Mouse (Mus musculus): ENCODE measurements around the gene Mmp21. TPM values are rescaled to one million over a fixed set of nuclear protein-coding genes. Genes with fewer than 3 reads are reported as not detected.

Gene Mmp21
- polyA plus RNA-seq, 1 experiment from 2014 or later, result 0.09 TPM

- Histone ChIP-seq H3K27ac (replicated peaks) (no peak overlapping the region), H3K9ac (no peak overlapping the region)
These were observed 41.0 kb downstream of the Mmp21 start for GRCm38 (mm10) chr7:133638821-133639220.

DNA sequence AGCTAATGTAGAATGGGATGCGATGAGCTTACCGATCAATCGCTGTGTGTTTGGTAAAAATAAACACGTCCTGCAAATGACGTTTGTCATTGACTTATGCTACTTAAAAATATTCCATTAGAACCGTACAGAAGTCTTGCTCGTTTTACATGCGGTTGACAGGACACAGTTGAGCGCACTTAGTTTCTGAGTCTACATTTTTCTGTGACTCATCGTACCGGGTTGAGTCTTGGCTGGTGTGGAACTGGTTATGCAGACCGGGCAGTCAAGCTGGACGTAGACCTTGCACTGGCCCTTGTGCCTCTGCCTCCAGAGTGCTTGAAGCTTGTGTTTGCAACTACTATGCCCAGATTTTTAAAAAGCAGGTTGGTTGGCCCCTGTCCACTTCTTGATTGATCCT, 41.6 kb downstream of the Mmp21 start:
- H3K36me3 ChIP-seq, result peaks cover 28% of the 10 kb centered on the region
- no peak for ATAC-seq (ENCODE audit: low FRiP score, low read depth)
- WGBS, result 15% methylated on average over 13 of the region's 13 CpGs
- peak overlapping the region; percentile 92 for H3K9ac ChIP-seq
- peak overlapping the region; percentile 89 for H3K4me2 ChIP-seq
- peaks cover 14% of the 10 kb centered on the region for H3K4me1 ChIP-seq (replicated peaks)
- H3K27me3 ChIP-seq, result no peaks in the 10 kb centered on the region
- H3K4me3 ChIP-seq, result peak overlapping the region; percentile 96
- H3K9me3 ChIP-seq, result no peaks in the 10 kb centered on the region
- peak overlapping the region; percentile 93 for H3K27ac ChIP-seq (replicated peaks)

More at GRCm38 (mm10) chr7:133638821-133639220, 41.0 kb downstream of the Mmp21 start:
- peak overlapping the region; percentile 96 for H3K4me3 ChIP-seq
- H3K9me3 ChIP-seq, result no peaks in the 10 kb centered on the region
- WGBS, result 88% methylated on average over 13 of the region's 13 CpGs
- H3K4me1 ChIP-seq (replicated peaks), result peaks cover 14% of the 10 kb centered on the region
- ATAC-seq (ENCODE audit: low FRiP score, low read depth), result no peak
- peak overlapping the region; percentile 89 for H3K4me2 ChIP-seq
- peaks cover 33% of the 10 kb centered on the region for H3K36me3 ChIP-seq
- H3K27me3 ChIP-seq, result no peaks in the 10 kb centered on the region

GRCm38 (mm10) chr7:133637361-133638305, 42.2 kb downstream of the Mmp21 start, which contains the start of gene Edrf1:
Edrf1 (plus strand) TSS chr7:133637543.
- Histone ChIP-seq H3K27me3 (no peaks in the 10 kb centered on the region), H3K9ac (peak within 1 kb of the TSS; percentile 92), H3K4me3 (peak within 1 kb of the TSS; percentile 96), H3K4me1 (replicated peaks) (peaks cover 14% of the 10 kb centered on the region), H3K4me2 (peak within 1 kb of the TSS; percentile 89), H3K9me3 (no peaks in the 10 kb centered on the region), H3K36me3 (peaks cover 21% of the 10 kb centered on the region), H3K27ac (replicated peaks) (peak within 1 kb of the TSS; percentile 93)
- peak; percentile 98 for ATAC-seq (ENCODE audit: low FRiP score, low read depth)
- WGBS, result under 1% methylated on average over 76 of the region's 81 CpGs

DNA sequence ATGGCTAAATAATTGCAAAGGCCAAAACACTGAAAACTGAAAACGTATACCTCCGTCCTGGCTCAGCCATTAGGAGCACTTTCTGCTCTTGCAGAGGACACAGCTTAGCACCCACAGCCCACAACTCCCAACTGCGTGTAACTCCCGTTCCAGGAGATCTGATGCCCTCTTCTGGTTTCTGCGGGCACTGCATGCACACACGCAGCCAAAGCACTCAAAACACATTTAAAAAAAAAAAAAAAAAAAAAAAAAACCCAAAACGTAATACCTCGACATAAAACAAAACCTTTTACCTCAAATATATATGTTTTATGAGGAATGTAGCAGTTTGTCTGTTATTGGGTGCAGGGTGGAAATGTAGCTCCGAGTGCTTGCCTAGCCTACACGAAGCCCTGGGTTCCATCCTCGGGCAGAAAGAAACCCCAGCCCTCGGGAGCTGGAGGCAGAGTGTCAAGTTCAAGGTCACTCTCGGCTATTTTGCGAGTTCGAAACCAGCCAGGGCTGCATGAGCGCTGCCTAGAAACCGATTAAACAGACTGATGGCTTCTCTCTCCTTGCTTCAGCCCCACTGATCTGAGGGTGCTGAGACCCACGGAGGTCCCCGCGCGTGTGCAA, 43.0 kb downstream of the Mmp21 start:
- Histone ChIP-seq H3K36me3 (peaks cover 13% of the 10 kb centered on the region), H3K27me3 (no peaks in the 10 kb centered on the region), H3K4me2 (peak overlapping the region; percentile 89), H3K9me3 (no peaks in the 10 kb centered on the region), H3K27ac (replicated peaks) (peak overlapping the region; percentile 93), H3K4me1 (replicated peaks) (peaks cover 14% of the 10 kb centered on the region), H3K4me3 (peak overlapping the region; percentile 96), H3K9ac (peak overlapping the region; percentile 92)
- ATAC-seq (ENCODE audit: low FRiP score, low read depth), result peak; percentile 23; the same call in 1 of the 2 replicates
- WGBS, result 2% methylated on average over 21 of the region's 21 CpGs

- WGBS, result 62% methylated on average over 10 of the region's 12 CpGs
These were observed 44.8 kb downstream of the Mmp21 start for GRCm38 (mm10) chr7:133634932-133635650.

GRCm38 (mm10) chr7:133632476-133632875, 47.4 kb downstream of the Mmp21 start:
- Histone ChIP-seq H3K4me1 (replicated peaks) (peaks cover 5% of the 10 kb centered on the region; the same call in 1 of the 2 replicates), H3K9me3 (no peaks in the 10 kb centered on the region), H3K27ac (replicated peaks) (no peak overlapping the region), H3K9ac (no peak overlapping the region), H3K4me3 (no peak overlapping the region), H3K36me3 (no peaks in the 10 kb centered on the region), H3K4me2 (no peak overlapping the region), H3K27me3 (no peaks in the 10 kb centered on the region)
- WGBS, result 31% methylated on average over 2 of the region's 2 CpGs
- ATAC-seq (ENCODE audit: low FRiP score, low read depth), result no peak

More at GRCm38 (mm10) chr7:133634932-133635650, 44.8 kb downstream of the Mmp21 start:
- no peaks in the 10 kb centered on the region for H3K9me3 ChIP-seq
- H3K36me3 ChIP-seq, result no peaks in the 10 kb centered on the region
- no peak for ATAC-seq (ENCODE audit: low FRiP score, low read depth)
- H3K4me3 ChIP-seq, result no peak overlapping the region
- no peak overlapping the region for H3K27ac ChIP-seq (replicated peaks)
- H3K9ac ChIP-seq, result no peak overlapping the region
- H3K4me1 ChIP-seq (replicated peaks), result peaks cover 14% of the 10 kb centered on the region
- H3K27me3 ChIP-seq, result no peaks in the 10 kb centered on the region
- no peak overlapping the region for H3K4me2 ChIP-seq

DNA sequence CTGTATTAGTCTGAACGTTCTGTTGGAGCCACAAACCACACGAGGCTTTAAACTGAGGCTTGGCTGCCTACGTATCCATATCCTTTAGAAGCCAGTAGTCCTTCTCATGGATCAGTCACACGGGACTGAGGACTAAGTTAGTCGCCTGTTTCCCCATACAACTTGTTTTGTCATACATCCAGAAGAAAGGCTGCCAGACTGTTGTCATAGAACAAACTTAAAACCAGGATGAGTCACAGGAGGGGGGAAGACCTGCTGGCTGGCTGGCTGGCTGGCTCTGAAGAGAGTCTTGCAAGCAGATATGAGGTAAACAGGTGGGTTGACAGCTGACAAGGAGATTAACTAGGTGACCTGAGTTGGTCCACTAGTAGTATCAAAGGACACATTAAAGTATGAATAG, 49.0 kb downstream of the Mmp21 start:
- WGBS, result 85% methylated on average over 5 of the region's 5 CpGs
- Histone ChIP-seq H3K4me3 (no peak overlapping the region), H3K4me2 (no peak overlapping the region), H3K27me3 (no peaks in the 10 kb centered on the region), H3K27ac (replicated peaks) (no peak overlapping the region), H3K9me3 (no peaks in the 10 kb centered on the region), H3K9ac (no peak overlapping the region), H3K4me1 (replicated peaks) (peaks cover 6% of the 10 kb centered on the region; the same call in 1 of the 2 replicates), H3K36me3 (no peaks in the 10 kb centered on the region)
- ATAC-seq (ENCODE audit: low FRiP score, low read depth), result no peak

GRCm38 (mm10) chr7:133627184-133627936, 52.5 kb downstream of the Mmp21 start:
- no peak overlapping the region for H3K27ac ChIP-seq (replicated peaks)
- no peaks in the 10 kb centered on the region for H3K27me3 ChIP-seq
- WGBS, result 17% methylated on average over 14 of the region's 14 CpGs
- H3K9me3 ChIP-seq, result no peaks in the 10 kb centered on the region
- no peak overlapping the region; the same call in 1 of the 2 replicates for H3K9ac ChIP-seq
- peaks cover 6% of the 10 kb centered on the region; the same call in 1 of the 2 replicates for H3K4me1 ChIP-seq (replicated peaks)
- ATAC-seq (ENCODE audit: low FRiP score, low read depth), result peak; percentile 51; the same call in 1 of the 2 replicates
- H3K36me3 ChIP-seq, result no peaks in the 10 kb centered on the region
- H3K4me2 ChIP-seq, result no peak overlapping the region
- no peak overlapping the region for H3K4me3 ChIP-seq

Other genes with a start within 250 kb of the Mmp21 start
- gene Tex36, start 77.9 kb downstream of the Mmp21 start, polyA plus RNA-seq (2015; fragmentation: Nextera tagmentation; extraction: Ambion mirVana), result not detected in 2 replicates
- gene Edrf1, start 42.5 kb downstream of the Mmp21 start, polyA plus RNA-seq (2015; fragmentation: Nextera tagmentation; extraction: Ambion mirVana), result 17.8 and 20.0 TPM in 2 replicates
- 92.7 and 96.8 TPM in 2 replicates for gene Bccip, start 29.3 kb upstream of the Mmp21 start, polyA plus RNA-seq (2015; fragmentation: Nextera tagmentation; extraction: Ambion mirVana)
- 53.1 and 54.4 TPM in 2 replicates for gene Uros, start 30.0 kb upstream of the Mmp21 start, polyA plus RNA-seq (2015; fragmentation: Nextera tagmentation; extraction: Ambion mirVana)
- gene Fank1, start 96.8 kb upstream of the Mmp21 start, polyA plus RNA-seq (2015; fragmentation: Nextera tagmentation; extraction: Ambion mirVana), result 4.3 and 5.1 TPM in 2 replicates
- gene Dhx32, start 102.7 kb upstream of the Mmp21 start, polyA plus RNA-seq (2015; fragmentation: Nextera tagmentation; extraction: Ambion mirVana), result 37.7 and 42.0 TPM in 2 replicates